Mouse (Mus musculus): ENCODE measurements around the gene Fcrlb. TPM values are rescaled to one million over a fixed set of nuclear protein-coding genes. Genes with fewer than 3 reads are reported as not detected.

The Fcrlb gene
- total RNA-seq, 2 experiments from 2014 or later: not detected

GRCm38 (mm10) chr1:170911907-170912660 lies 657 bp downstream of the Fcrlb start:
- ATAC-seq (replicated peaks; ENCODE audit: low FRiP score, poor library complexity, severe bottlenecking): no peak

GRCm38 (mm10) chr1:170908341-170908740 lies 4.4 kb downstream of the Fcrlb start:
- no peak for ATAC-seq (replicated peaks; ENCODE audit: low FRiP score, poor library complexity, severe bottlenecking)

DNA sequence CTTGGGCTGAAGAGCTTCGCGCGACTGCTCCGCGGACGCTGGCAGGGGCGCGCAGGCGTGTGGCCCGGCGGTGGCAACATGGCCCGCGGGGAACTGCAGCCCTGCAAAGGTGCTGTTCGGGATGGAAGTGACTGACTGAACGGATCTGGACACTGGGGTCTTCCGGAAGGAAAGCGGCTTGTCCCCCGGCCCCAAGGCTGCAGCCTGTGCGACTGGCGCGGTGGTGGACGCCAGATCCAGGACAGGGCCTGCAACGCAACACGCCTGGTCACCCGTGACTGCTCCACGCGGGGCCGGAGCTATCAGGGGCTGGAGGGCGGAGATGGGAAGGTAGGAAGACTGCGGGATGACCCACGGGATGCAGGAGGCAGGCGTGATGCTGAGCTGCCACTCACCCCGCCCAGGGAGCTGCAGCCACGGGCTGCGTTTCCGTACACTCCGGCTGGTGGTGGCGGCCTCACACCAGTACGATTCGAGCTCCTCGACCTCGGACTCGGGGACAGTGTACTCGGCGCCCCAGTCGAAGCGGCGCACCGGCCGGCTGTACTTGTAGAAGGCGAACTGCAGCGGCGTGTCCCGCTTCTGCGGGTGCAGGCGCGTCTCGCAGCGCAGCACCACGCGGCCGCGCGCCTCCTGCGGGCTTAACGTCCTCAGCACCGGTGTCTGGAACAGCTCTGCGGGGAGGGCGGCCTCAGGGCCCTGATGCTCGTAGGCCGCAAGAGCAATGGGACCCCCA lies 5.1 kb downstream of the Fcrlb start:
- ATAC-seq (replicated peaks; ENCODE audit: low FRiP score, poor library complexity, severe bottlenecking): no peak

GRCm38 (mm10) chr1:170907111-170907455 lies 5.7 kb downstream of the Fcrlb start:
- no peak for ATAC-seq (replicated peaks; ENCODE audit: low FRiP score, poor library complexity, severe bottlenecking)

GRCm38 (mm10) chr1:170903485-170903884 lies 9.3 kb downstream of the Fcrlb start:
- ATAC-seq (replicated peaks; ENCODE audit: low FRiP score, poor library complexity, severe bottlenecking): no peak

DNA sequence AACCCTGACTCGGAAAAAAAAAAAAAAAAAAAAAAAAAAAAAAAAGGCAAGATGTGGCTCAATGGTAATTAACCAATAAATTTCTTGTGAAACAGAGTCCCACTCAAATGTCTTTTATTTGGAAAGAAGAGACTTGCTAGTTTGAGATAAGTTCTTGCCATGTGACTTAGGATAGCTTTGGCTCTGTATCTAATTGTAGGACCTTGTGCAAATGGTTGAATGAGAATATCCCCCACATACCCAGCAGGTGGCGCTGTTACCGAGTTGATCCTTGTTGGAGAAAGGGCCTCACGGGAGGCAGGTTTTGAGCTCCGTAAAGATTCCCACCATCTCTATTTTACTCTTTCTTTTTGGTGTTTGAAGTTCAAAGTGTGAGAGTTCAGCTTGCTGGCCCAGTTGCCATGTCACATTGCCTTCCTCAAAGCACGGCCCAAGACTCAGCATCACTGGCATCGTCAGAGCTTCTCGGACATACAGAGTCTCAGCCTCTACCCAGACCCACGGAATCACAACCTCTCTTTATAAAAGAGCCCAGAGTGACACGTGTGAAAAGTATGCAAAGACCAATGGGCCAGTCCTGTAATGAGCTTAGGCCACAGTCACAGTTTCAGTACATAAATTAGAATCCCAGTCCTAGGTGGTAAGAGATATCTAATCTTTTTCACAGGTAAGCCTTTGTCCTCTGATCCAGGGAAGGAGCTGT lies 11.1 kb downstream of the Fcrlb start:
- ATAC-seq (replicated peaks; ENCODE audit: low FRiP score, poor library complexity, severe bottlenecking): peak; percentile 79

GRCm38 (mm10) chr1:170900799-170901467 lies 11.8 kb downstream of the Fcrlb start:
- 0 out of 2 replicates have a peak, but pooled peaks have one; percentile 55 for ATAC-seq (replicated peaks; ENCODE audit: low FRiP score, poor library complexity, severe bottlenecking)

DNA sequence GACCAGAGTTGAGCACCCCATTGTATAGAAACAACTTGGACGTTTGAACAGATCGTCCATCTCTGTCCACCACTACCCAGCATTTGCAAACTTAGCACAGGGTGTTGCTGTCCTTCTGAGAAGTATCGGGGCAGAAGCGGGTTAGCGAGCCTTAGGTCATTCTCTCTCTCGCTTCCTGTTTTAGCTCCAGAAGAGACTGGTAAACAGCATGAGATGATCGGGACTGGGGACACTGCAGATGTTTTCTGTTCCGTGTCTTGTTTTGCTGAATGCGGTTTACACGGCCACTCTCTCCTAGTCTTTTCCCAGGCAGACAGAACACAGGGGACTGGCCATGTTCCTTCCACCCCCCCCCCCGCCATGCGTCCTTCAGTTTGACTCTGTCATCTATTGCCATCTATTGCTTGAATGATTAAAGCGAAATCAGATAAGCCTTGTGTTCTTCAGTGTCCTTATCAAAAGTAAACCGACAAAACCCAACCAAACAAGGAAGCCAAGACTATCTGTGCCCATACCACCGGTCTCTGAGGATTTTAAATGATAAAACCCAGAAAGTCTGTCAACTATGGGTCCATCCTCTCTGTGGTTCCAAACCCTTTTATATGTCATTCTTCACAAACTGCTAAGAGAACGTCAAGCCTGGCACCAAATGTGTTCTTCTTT lies 14.2 kb downstream of the Fcrlb start:
- no peak for ATAC-seq (replicated peaks; ENCODE audit: low FRiP score, poor library complexity, severe bottlenecking)

DNA sequence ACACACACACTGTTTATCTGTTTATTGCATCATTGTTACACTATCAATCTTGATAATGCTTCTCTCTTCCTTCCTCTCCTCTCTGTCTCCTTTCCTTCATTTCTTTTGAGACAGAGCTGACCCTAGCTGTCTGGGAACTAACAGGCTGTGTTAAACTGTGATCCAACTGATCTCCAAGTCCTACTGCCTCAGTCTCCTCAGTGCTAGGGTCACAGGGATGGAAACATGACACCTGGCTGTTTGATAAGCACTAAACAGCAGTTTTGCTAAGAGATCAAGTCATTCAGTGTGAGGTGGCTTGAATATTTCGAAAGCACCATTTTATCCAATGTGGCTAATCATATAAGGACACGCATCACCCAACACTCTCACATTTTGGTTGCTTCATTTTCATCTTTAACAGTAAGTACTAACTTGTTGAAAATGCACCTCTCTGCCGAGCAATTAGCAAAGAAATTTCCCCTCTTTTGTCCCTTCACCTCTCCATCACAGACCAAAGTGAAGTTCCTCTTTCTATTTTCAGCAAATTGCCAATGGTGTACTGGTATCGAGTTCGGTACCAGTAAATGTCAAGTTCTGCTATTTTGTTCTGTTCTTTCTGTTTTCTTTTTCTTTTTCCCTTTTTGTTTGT lies 16.0 kb downstream of the Fcrlb start:
- no peak for ATAC-seq (replicated peaks; ENCODE audit: low FRiP score, poor library complexity, severe bottlenecking)

GRCm38 (mm10) chr1:170894603-170895602 lies 17.8 kb downstream of the Fcrlb start:
- ATAC-seq (replicated peaks; ENCODE audit: low FRiP score, poor library complexity, severe bottlenecking): peak; percentile 69; the same call in 1 of the 2 replicates

DNA sequence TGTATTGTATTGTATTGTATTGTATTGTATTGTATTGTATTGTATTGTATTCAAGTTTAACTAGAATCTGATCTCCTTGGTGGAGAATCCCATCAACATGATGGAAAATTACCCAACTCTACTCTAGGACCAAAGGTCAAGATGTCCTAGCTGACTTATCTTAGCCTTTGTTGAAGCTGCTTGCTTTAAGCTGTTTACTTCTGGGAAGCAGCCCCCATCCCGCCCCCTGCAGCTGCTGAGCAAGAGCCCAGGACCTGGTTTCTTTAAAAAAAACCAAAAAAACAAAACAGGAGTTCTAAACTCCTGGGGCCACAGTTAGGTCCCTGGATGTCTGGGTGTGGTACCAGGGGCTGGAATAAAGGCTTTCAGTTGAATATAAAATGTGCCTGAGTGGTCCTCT lies 20.5 kb downstream of the Fcrlb start:
- no peak for ATAC-seq (replicated peaks; ENCODE audit: low FRiP score, poor library complexity, severe bottlenecking)

DNA sequence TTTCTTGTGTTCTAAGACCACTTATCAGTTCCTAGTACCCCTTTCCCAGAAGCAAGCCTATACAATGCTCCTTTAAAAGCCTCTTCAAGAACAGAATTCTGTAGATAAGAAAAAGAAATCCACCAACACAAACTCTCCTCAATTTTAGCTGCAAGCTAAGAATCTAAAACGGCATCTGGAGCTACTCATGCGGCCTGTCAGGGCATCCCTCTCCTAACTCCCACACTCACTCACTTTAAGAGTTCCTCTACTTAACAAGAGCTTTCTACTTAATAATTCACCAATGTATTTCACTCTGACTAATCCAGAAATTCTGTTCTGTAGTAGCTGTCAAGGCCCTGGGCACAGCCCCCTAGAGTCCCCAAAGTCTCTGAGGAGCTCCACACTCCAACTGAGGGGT lies 21.1 kb downstream of the Fcrlb start:
- no peak for ATAC-seq (replicated peaks; ENCODE audit: low FRiP score, poor library complexity, severe bottlenecking)

- ATAC-seq (replicated peaks; ENCODE audit: low FRiP score, poor library complexity, severe bottlenecking): no peak
Measured at GRCm38 (mm10) chr1:170889310-170889709, 23.4 kb downstream of the Fcrlb start.

DNA sequence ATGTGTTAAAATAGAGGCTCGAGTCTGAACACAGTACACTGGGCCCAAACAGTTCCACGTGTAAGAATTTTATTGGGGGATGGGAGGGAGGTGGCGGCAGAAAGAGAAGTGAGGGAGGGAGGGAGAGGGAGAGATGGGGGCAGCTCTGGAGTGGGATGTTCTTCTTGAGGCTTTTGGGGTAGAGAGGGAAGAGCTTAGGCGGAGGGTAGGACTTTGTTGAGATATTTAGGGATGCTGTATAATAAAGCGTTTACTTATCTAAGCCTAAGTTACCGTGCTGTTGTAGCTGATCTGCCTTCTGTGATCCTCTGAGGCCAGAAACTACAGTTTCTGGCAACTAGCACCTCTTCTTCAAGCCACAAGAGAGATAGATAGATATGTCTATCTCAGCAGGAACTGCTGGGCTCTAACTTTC lies 26.7 kb downstream of the Fcrlb start:
- no peak for ATAC-seq (replicated peaks; ENCODE audit: low FRiP score, poor library complexity, severe bottlenecking)

DNA sequence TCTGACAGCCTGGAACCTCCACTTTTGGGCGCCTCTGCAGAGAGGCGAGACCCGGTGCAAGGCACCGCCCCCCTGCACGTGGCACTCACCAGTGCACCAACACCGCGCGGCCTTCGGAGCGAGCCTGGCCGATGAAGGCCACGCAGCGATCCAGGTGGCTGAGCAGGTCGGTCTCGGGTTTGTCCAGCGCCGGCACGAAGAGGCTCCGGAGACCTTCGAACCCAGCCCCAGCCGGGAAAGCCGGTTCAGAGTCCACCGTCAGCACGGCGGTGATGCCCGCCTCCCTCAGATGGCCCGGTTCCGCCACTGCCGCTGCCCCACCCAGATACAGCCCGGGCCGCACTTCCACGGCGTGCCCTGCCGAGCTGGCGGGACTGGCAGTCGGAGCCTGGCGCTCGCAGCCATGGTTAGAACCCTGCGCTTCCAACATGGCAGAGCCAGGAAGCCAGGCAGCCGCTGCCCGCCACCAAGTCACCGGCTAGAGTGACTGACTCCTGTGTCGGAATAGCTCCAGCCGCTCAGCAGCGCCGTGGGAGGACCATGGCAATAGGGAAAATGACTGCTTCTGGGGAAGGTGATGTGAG lies 27.7 kb downstream of the Fcrlb start, which contains the start of the genes Gm26620 and Dusp12:
Gene Gm26620, plus strand, starts transcription at position 88 of the 584 bp plus-strand sequence.
Gene Dusp12, minus strand, starts transcription at position 563 of the 584 bp plus-strand sequence.
- ATAC-seq (replicated peaks; ENCODE audit: low FRiP score, poor library complexity, severe bottlenecking): peak; percentile 88

GRCm38 (mm10) chr1:170884390-170884789 lies 28.4 kb downstream of the Fcrlb start:
- ATAC-seq (replicated peaks; ENCODE audit: low FRiP score, poor library complexity, severe bottlenecking): no peak

DNA sequence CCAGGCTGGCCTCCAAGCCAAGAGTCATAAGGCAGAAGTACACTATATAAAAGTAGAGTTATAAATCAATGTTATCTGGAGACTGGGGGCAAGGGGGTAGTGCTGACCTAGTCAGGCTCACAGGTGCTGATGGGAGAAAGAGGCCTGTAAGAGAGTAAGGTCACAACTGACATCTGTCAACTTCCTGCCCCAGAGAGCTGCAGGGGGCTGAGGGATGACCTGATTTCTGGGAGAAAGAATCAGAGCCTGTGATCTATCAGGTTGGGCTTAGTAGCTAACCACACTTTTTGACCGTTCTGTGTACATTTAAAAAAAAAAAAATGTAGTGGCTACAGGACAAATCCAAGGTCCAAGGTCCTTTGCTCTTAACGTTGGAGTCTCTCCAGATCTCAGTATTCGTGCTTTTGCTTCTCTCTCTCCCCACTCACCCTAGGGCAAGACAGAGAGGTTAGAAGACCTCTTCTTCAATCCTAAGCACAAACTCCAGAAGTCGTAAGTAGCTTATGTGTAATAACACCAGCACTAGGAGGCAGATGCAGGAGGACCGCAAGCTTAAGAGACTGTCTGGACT lies 29.7 kb downstream of the Fcrlb start:
- no peak for ATAC-seq (replicated peaks; ENCODE audit: low FRiP score, poor library complexity, severe bottlenecking)

Data from erythroblast, adult 5-6 weeks (primary cell).